Mouse (Mus musculus) urinary bladder, postnatal 4 days (tissue): ENCODE measurements around the gene Rhcg.
A peak's percentile ranks its signal among the peaks of the same experiment; 100 is the strongest.

Experiments
- DNase-seq, 2 experiments: peaks; one replicate each; pipeline ENCODE4 v3.0.0; 2021 to 2022; ENCODE audit warnings: low spot score in 2 of 2

Rhcg gene

GRCm38 (mm10) chr7:79552702-79553101, 64.8 kb downstream of the Rhcg start:
- DNase-seq, result no peak

- DNase-seq, result no peak
Measured at GRCm38 (mm10) chr7:79548893-79549555, 68.4 kb downstream of the Rhcg start.

DNA sequence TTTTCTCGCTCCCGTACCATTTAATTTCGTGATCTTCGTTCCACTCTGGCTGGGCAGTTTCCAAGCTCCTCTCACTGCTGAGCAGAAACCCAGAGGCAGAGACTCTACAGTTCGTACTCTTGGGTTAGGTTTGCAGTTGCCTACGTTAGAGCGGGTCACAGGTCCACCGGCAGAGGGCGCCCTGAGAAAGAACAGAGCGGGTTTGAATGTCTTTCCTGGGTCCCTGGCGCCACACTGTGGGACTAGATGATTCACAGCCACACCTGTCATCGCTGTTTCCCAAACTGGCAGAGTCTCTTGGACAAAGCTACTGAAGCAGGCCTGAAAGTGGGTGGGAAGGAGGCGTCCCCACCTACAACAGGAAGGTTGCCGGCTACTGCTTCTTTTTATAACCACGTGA, 70.4 kb downstream of the Rhcg start:
- DNase-seq, result peak; percentile 52 to 80

DNA sequence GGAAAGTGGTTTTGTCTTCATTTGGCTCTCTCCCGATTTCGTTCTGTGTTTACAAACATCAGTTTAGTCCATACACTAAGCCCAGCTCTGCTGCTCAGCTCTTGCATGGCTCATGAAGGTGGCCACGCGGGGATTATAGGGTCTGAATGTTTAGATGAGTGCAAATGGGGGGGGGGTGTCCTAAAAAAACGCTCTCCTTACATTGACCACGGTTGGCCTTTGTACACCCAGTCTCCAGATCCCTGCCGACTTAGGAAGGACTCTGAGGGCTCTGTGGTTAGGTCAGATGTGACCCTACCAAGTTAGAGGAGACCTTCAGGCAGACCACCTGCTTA, 72.4 kb downstream of the Rhcg start:
- no peak for DNase-seq

GRCm38 (mm10) chr7:79544281-79545065, 73.0 kb downstream of the Rhcg start:
- DNase-seq, result no peak
